Mouse (Mus musculus): ENCODE data around the gene 4921530L21Rik. TPM values are rescaled to one million over a fixed set of nuclear protein-coding genes. Genes with fewer than 3 reads are reported as not detected.

4921530L21Rik gene
- not detected for total RNA-seq (2021)

GRCm38 (mm10) chr14:95880954-95881353 lies at the start of gene 4921530L21Rik:
4921530L21Rik (plus strand) TSS chr14:95881254.
- intact Hi-C loops (cut with DNase I) = no loop called here
- no peak for DNase-seq

DNA sequence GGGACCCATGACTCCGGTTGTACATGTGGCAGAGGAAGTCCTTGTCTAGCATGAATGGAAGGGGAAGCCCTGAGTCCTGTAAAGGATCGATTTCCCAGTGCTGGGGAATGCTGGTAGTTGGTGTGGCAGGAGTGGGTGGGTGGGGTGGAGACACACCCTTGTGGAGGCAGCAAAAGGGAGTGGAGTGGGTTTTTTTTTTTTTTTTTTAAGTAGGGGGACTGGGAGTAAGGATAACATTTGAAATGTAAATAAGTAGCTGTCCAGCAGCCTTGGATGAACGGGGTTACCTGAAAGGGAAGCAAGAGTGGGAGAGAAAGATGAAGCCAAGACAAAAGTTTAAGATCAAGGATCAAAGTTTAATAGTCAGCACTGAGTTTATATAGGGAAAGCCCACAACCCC lies 47.2 kb upstream of the 4921530L21Rik start:
- no peak for DNase-seq
- intact Hi-C loops (cut with DNase I) = no loop called here

- intact Hi-C loops (cut with DNase I) = no loop called here
- DNase-seq = no peak
Observed at GRCm38 (mm10) chr14:95862981-95863380, 18.1 kb upstream of the 4921530L21Rik start.

DNA sequence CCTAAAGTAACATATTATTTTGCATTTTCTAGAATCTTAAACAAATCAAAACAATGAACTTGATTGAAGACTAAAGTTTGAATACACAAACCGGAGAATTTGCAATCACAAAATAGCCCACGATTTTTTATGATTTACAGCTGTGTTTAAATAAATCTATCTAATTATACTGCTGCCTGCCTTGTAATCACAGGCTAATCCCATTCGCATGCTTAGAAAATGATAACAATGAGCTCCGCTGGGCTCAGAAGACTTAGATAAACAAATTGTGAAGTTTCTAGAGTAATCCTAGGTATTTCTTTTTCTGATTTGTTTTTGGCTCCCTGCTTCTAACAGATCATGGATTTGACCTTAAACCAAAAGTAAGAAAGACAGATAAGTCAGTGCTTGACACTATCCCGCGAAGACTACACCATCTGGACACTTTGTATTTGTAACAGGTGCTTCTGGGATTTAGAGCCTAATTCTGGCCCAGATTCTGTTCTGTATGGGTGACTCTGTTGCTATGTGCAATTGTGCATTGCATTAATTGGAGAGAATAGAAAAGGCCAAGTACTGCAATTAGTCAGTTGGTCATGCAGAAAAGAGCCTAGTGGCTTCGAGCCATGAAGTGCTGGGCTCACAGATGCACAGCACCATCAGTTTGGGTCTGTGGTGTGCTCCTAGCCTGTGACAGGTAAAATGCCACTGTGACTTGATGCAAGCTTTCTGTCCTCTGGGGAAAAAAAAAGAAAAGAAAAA lies 15.2 kb upstream of the 4921530L21Rik start:
- no peak for DNase-seq
- intact Hi-C loops (cut with DNase I) = no loop called here

DNA sequence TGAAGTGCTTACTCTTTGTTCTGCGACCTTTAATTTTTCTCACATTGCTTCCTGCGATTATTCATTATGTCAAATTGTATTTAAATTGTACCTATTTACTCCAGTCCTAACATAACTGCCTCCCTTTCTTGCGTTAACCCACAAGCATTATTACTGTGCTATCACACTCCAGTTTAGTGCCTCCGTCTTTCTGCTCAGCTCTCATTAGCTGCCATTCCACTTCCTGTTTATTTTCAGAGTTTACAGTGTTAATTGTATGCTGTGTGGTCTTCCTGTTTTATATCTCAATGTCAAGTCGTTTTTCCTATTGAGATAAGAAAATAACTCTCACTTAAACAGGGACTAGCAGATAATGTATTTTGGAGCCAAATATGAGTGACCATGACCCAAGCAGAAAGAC lies 9.0 kb upstream of the 4921530L21Rik start:
- intact Hi-C loops (cut with DNase I) = no loop called here
- DNase-seq = no peak

DNA sequence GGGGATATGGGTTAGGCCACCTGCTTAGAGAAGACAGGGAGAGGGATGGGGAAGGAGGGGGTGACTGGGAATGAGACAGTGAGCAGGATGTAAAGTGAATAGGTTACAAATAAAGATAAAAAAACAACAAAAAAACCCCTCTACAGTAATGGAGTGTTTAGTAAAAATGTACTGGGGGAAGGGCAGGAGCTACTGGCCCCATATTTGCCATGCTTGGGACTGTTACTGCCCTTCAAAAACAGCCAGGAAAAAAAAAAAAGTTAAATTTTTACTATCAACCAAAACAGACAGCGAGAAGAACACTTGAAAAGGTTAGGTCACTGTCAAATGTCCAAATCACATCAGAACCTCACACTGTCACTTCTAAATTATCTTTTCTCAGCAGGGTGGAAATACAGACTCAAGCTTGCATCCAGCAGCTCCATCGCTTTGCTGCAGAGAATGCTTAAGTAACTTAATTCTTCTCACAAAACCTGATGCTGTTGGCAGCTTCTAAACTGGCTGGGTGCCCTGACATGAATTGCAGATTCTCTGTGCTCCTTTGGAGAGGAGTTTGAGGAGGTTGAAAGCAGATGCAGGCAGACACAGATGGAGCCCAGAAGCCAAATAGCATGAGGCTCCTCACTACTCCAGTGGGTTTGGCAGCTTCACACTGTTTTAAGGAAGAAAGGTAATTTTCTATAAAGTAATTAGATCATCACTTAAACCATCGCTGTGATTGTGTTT lies 4.1 kb upstream of the 4921530L21Rik start:
- no peak for DNase-seq
- intact Hi-C loops (cut with DNase I) = no loop called here

DNA sequence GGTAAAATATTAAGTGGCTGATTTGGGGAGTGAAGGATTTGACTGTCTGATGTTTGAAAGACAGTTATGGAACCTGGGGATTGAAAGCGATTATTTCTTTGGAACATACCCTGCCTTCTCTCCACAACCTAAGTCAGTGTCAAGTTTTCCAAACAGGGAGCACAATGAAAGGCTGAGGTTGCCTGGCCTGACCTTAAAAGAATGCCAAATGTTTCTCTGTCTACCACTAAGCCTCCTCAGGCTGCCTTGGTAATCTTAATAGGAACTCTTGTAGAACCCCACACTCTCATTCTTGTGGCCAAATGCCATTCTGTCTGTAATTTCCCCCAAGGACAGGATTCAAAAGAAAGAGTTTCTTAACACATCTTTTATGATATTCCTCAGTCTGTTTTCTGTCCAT lies 3.5 kb upstream of the 4921530L21Rik start:
- intact Hi-C loops (cut with DNase I) = no loop called here
- DNase-seq = no peak

DNA sequence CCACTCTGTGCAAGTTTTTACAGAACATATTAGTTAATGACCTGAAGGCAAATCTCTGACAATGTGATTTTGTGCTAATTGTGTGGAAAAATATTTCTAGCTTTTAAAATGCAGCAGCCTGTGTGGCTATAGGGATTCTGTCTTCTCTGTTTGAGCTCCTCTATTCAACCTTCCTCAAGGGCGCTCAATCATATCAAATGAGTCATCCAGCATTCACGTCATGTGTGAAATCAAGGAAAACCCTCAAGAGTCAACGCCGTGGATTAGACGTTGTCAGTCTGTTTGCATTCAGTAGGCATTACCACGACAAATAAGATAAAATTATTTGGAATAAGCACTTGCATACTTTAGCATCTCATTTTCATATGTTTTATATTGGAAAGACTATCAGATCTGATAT lies 18.4 kb downstream of the 4921530L21Rik start:
- no peak for DNase-seq
- intact Hi-C loops (cut with DNase I) = no loop called here

DNA sequence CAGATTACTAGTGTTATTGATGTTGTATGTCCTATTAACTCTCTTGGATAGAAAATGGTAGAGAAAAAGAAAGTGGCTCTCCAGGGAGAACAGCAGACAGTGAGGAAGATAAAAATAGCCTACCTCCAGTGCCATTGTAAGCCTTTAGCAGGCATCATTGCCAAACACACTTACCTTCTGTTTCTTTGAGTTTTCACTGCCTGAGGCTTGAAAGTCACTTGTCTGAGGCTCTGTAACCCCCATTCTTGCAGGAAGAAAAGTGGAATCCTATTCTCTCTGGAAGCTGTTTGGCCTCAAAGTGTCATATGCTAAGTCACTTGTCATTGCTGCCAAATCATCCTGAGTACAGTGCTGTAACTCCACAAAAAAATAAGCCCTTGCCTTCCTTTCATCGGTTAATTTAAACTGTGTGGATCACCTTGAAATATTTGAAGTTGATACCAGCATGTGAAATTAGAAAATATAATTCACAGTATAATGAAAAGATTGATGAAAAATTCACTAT lies 23.6 kb downstream of the 4921530L21Rik start:
- no peak for DNase-seq
- intact Hi-C loops (cut with DNase I) = no loop called here

- no peak for DNase-seq
- intact Hi-C loops (cut with DNase I) = no loop called here
Observed at GRCm38 (mm10) chr14:95913293-95913692, 32.2 kb downstream of the 4921530L21Rik start.

DNA sequence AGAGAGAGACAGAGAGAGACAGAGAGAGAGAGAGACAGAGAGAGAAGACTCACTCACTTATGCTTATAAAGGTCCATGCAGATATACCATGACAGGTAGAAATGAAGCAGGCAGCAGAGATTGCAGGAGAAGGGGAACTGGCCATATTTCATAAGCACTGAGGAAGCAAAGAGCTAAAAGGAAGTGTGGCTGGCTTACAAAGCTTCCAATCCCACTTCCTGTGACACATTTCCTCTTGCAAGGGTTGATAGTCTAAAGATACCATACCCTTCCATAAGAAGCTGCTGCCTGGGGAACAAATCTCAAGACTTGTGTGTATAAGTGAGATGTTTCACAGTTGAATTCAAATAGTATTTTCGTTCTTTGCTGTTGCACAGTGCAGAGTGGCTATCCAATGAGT lies 45.7 kb downstream of the 4921530L21Rik start:
- intact Hi-C loops (cut with DNase I) = no loop called here
- no peak for DNase-seq

- no peak for DNase-seq
- intact Hi-C loops (cut with DNase I) = no loop called here
Observed at GRCm38 (mm10) chr14:95927810-95928785, 47.0 kb downstream of the 4921530L21Rik start.

All from heart, postnatal 10 days (tissue).